Mouse (Mus musculus) kidney, embryonic 14.5 days (tissue): Measurements from ENCODE around the gene Evi5. TPM values are rescaled to one million over a fixed set of nuclear protein-coding genes. Genes with fewer than 3 reads are reported as not detected.

Source experiments
- ATAC-seq: fragments of 200-750 bp; cut with Nextera tagmentation; 2 replicates; pipeline ENCODE4 v1.8.0; 2017; ENCODE audit warnings: moderate number of reproducible peaks, mild to moderate bottlenecking, moderate TSS enrichment, moderate library complexity; ENCODE audit not compliant: low FRiP score, low TSS enrichment
- H3K27ac ChIP-seq: fragments of 300-500 bp; sonication (generic); 2 replicates; pipeline ENCODE4 v1.5.1; 2014; ENCODE audit warnings: low read depth, mild to moderate bottlenecking, low read length, moderate library complexity, mixed read lengths
- H3K27me3 ChIP-seq: fragments of 300-500 bp; sonication (generic); 2 replicates; pipeline ENCODE4 v1.6.1; 2014; ENCODE audit warnings: mild to moderate bottlenecking, low read length; ENCODE audit not compliant: control insufficient read depth, insufficient read depth
- H3K36me3 ChIP-seq: fragments of 300-500 bp; sonication (generic); 2 replicates; pipeline ENCODE4 v1.6.1; 2014; ENCODE audit warnings: low read length, mixed read lengths; ENCODE audit not compliant: control insufficient read depth, insufficient read depth
- H3K4me1 ChIP-seq: fragments of 300-500 bp; sonication (generic); 2 replicates; pipeline ENCODE4 v1.6.1; 2014; ENCODE audit warnings: low read length, mixed read lengths; ENCODE audit not compliant: control insufficient read depth, insufficient read depth
- H3K4me2 ChIP-seq: fragments of 300-500 bp; sonication (generic); replicated peaks from 2 replicates; pipeline ENCODE4 v1.6.1; 2014; ENCODE audit warnings: low read depth, mild to moderate bottlenecking, low read length
- H3K4me3 ChIP-seq: fragments of 300-500 bp; sonication (generic); 2 replicates; pipeline ENCODE4 v1.5.1; 2014; ENCODE audit warnings: mild to moderate bottlenecking, low read length
- H3K9ac ChIP-seq: fragments of 300-500 bp; sonication (generic); 2 replicates; pipeline ENCODE4 v1.6.1; 2014; ENCODE audit warnings: low read depth, mild to moderate bottlenecking, low read length, moderate library complexity
- H3K9me3 ChIP-seq: fragments of 300-500 bp; sonication (generic); 2 replicates; pipeline ENCODE4 v1.6.1; 2016; ENCODE audit warnings: low read length; ENCODE audit not compliant: control insufficient read depth
- WGBS: fragments of 180-500 bp; shearing (Covaris S2); extraction: QIAGEN DNeasy Blood & Tissue Kit; methylation state at CpG from one replicate; pipeline ENCODE4 v1.1.7; 2014; 5-methylcytosine and 5-hydroxymethylcytosine counted together
- polyA plus RNA-seq: library from polyadenylated mRNA; unstranded; fragments of >200 nt; fragmentation: Nextera tagmentation; extraction: Ambion mirVana; gene quantifications from 2 replicates; pipeline ENCODE4 v1.2.1, GENCODE M21; 2014

Evi5 gene
- polyA plus RNA-seq, 1 experiment from 2014 or later, result 74.6 TPM

DNA sequence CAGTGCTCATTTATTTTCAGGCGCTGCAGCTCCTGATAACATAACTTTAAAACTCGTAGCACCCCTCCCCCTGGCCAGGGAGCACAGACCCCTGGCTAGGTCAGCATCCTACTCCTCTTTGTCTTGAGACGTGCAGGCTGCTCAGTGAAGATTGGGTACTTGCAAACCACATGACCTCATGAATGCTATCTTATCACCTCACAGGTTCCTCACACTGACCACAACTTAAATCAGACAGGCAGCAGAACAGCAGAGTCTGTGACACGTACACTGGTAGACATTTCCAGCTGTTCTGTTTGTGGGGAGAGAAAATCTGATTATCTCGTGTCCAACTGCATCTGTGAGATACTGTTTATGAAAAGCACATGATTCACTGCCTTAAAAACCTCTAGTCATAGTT is 115.8 kb downstream of the Evi5 start:
- no peak overlapping the region for H3K4me3 ChIP-seq
- no peak overlapping the region for H3K4me2 ChIP-seq
- no peaks in the 10 kb centered on the region for H3K4me1 ChIP-seq
- H3K9me3 ChIP-seq, result no peaks in the 10 kb centered on the region
- ATAC-seq, result no peak
- WGBS, result 64% methylated on average over 5 of the region's 5 CpGs
- H3K9ac ChIP-seq, result no peak overlapping the region
- no peaks in the 10 kb centered on the region for H3K27me3 ChIP-seq
- peaks cover 5% of the 10 kb centered on the region; the same call in 1 of the 2 replicates for H3K36me3 ChIP-seq
- H3K27ac ChIP-seq, result no peak overlapping the region

DNA sequence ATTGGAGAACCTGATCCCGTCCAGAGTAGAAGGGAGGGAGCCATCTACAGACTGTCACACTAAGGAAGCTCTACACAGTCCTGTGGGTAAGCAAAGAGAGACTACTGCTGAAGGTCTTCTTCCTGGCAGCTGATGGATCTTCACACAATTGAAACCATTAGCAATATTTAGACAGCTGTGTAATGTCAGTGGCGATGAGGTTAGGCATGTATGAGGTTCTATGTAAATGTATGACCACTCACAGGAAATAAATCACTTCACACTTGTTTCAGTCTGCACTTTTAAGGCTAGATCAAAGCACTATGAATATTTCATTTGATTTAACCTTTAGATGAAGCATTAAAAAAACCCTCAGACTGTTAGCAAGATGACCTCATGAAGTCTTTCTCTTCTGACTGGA is 118.8 kb downstream of the Evi5 start:
- no peak for ATAC-seq
- no peaks in the 10 kb centered on the region for H3K9me3 ChIP-seq
- H3K4me3 ChIP-seq, result no peak overlapping the region
- no peaks in the 10 kb centered on the region for H3K4me1 ChIP-seq
- H3K9ac ChIP-seq, result no peak overlapping the region
- 55% methylated on average over 2 of the region's 2 CpGs for WGBS
- H3K36me3 ChIP-seq, result peaks cover 2% of the 10 kb centered on the region; the same call in 1 of the 2 replicates
- H3K4me2 ChIP-seq, result no peak overlapping the region
- H3K27me3 ChIP-seq, result no peaks in the 10 kb centered on the region
- no peak overlapping the region for H3K27ac ChIP-seq

DNA sequence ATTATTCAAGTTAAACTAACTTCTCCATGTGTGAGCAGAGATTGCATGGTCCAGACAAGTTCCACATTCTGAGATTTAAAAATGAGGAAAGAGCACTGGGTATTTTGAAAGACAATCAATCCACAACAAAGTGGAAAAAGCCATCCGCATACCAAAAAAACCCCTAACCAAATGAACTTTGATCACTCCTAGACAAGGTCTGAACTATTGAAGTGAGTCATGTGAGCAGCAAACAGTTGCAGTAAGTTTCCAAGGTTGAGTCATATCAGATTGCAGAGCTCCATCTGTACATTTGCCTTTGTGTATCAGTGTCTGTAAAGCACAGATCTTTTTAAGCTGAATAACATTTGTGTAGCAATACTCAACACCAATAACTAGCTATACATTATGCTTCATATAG is 120.2 kb downstream of the Evi5 start:
- WGBS, result 95% methylated on average over 1 of the region's 1 CpGs
- no peak for ATAC-seq
- Histone ChIP-seq H3K4me1 (peaks cover under 1% of the 10 kb centered on the region; the same call in 1 of the 2 replicates), H3K27ac (no peak overlapping the region), H3K4me2 (no peak overlapping the region), H3K36me3 (no peaks in the 10 kb centered on the region; the same call in 1 of the 2 replicates), H3K4me3 (no peak overlapping the region), H3K9ac (no peak overlapping the region), H3K27me3 (no peaks in the 10 kb centered on the region), H3K9me3 (no peaks in the 10 kb centered on the region)

- Histone ChIP-seq H3K9me3 (no peaks in the 10 kb centered on the region), H3K27ac (no peak overlapping the region), H3K4me1 (peaks cover 5% of the 10 kb centered on the region; the same call in 1 of the 2 replicates), H3K36me3 (no peaks in the 10 kb centered on the region; the same call in 1 of the 2 replicates), H3K4me2 (no peak overlapping the region), H3K27me3 (no peaks in the 10 kb centered on the region), H3K9ac (no peak overlapping the region), H3K4me3 (no peak overlapping the region)
- WGBS, result 96% methylated on average over 7 of the region's 7 CpGs
- no peak for ATAC-seq
Observed at GRCm38 (mm10) chr5:107753656-107754055, 121.3 kb downstream of the Evi5 start.

DNA sequence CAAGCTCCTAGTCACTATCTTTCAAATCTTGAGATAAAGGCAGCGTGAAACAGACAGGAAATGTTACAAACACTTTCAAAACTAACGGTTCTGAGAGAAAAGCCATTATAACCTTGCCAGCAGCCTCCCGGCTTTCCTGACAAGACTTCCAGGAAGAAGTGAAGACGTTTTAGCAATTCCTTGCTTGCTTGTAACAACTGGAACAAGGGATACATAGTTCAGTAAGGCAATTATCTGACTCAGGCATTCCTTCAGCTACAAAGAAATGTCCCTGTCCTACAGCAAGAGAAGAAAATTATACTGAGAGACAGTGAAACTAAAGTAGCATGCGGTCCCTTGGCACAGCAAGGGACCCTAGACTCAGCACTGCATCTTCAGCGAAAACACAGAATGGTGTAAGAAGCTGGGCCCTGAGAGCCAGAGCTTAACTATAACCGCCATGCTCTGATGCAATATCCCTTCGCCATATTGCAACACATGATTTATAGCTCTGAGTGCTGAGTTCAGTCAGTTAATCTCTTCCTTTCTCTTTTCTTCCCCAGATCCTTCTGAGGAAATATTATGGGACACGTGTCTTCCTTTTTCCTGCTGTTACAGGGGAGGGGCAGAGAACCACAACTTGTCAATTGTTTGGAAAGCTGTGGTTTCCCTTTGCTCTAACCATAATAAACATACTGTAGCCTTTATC is 125.5 kb downstream of the Evi5 start:
- 55% methylated on average over 9 of the region's 9 CpGs for WGBS
- Histone ChIP-seq H3K27ac (no peak overlapping the region), H3K4me2 (no peak overlapping the region), H3K9me3 (no peaks in the 10 kb centered on the region), H3K4me3 (no peak overlapping the region), H3K27me3 (no peaks in the 10 kb centered on the region), H3K4me1 (peaks cover 5% of the 10 kb centered on the region; the same call in 1 of the 2 replicates), H3K36me3 (no peaks in the 10 kb centered on the region; the same call in 1 of the 2 replicates), H3K9ac (no peak overlapping the region)
- 0 out of 2 replicates have a peak, but pooled peaks have one; percentile 24 for ATAC-seq

DNA sequence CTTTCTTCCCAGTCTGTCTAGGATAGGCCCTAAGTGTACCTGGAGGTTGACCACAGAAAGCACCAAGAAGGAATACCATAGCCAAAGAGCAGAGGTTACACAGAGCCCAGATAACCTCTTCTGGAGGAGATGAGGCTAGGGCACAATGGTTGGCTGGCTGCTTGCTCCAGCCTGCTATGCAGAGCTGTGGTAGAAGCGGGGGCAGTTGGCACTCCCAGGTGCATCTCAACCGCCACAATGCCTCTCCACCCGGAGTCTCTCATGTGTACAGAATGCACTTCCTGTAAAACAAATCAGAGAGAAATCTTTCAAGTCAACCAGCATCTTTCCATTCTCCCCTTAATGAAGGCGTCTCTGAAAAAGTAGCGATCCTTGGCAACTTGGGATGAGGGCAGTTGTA is 135.9 kb downstream of the Evi5 start:
- Histone ChIP-seq H3K36me3 (no peaks in the 10 kb centered on the region), H3K4me3 (no peak overlapping the region), H3K4me1 (no peaks in the 10 kb centered on the region), H3K4me2 (no peak overlapping the region), H3K27me3 (no peaks in the 10 kb centered on the region), H3K9ac (no peak overlapping the region), H3K9me3 (no peaks in the 10 kb centered on the region), H3K27ac (no peak overlapping the region)
- no peak for ATAC-seq
- whole genome bisulfite sequencing, result 93% methylated on average over 5 of the region's 5 CpGs

DNA sequence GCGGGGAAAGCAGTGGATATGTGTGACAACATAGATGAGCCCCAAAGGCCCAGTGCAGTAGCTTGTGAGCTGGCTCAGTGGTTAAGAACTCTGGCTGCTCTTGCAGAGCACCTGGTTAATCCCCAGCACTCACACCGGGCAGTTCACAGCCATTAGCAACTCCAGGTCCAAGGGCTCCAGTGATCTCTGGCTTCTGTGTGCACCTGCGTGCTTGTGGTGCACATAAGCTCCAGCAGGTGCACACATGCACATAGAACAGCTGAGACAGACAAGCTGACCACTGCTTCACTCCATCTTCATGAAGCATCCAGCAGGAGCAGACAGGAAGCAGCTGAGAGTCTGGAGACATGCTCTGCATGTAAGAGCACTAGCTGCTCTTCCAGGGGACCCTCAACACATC is 136.6 kb downstream of the Evi5 start:
- WGBS, result 81% methylated on average over 3 of the region's 3 CpGs
- H3K4me2 ChIP-seq, result no peak overlapping the region

DNA sequence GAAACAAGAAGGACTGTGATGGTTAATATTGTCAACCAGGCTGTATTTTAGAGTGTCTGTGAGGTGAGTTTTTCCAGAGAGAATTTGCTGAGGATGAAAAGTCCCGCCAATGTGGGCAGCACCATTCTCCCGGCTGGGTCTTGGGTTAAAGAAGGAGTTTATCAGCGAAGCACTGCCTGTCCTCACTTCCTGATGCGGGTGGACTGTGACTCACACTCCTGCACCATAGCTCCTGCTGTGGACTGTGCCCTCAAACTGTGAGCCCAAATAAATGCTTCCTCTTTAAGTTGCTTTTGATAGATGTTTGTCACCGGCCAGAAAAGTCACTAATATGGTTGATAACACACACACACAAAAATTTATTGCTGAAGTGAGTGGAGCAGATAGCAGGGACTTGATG is 138.7 kb downstream of the Evi5 start:
- Histone ChIP-seq H3K9ac (no peak overlapping the region), H3K4me2 (no peak overlapping the region), H3K27ac (no peak overlapping the region), H3K4me3 (no peak overlapping the region), H3K4me1 (no peaks in the 10 kb centered on the region), H3K9me3 (no peaks in the 10 kb centered on the region), H3K36me3 (no peaks in the 10 kb centered on the region), H3K27me3 (peaks cover 14% of the 10 kb centered on the region)
- ATAC-seq, result no peak
- 82% methylated on average over 5 of the region's 5 CpGs for WGBS

More for the DNA sequence above, 136.6 kb downstream of the Evi5 start:
- H3K36me3 ChIP-seq, result no peaks in the 10 kb centered on the region
- no peaks in the 10 kb centered on the region for H3K27me3 ChIP-seq
- no peak for ATAC-seq
- H3K9me3 ChIP-seq, result no peaks in the 10 kb centered on the region
- no peak overlapping the region for H3K27ac ChIP-seq
- H3K9ac ChIP-seq, result no peak overlapping the region
- H3K4me1 ChIP-seq, result no peaks in the 10 kb centered on the region
- no peak overlapping the region for H3K4me3 ChIP-seq

DNA sequence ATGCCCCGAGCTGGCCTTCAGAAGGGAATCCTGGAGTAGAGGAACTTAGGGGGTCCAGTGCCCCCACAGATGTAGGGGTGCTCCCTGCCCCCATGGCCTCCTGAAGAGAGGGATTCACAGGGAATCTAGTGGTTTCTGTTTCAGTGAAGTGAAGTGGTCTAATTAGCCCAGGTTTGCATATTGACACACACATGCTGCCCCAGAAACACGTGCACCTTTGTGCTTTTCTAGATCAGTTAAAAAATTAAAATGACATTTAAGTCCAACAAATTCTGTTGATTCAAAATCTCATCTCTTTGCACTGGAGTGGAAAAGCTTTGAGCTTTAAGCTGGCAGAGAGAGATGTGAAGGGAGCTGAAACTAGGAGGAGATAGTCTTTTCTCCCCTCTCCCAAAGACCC is 143.1 kb downstream of the Evi5 start:
- 0 out of 2 replicates have a peak, but pooled peaks cover under 1% of the 10 kb centered on the region for H3K4me1 ChIP-seq
- no peak overlapping the region for H3K27ac ChIP-seq
- WGBS, result 35% methylated on average over 2 of the region's 2 CpGs
- ATAC-seq, result no peak
- no peaks in the 10 kb centered on the region for H3K36me3 ChIP-seq
- H3K4me2 ChIP-seq, result no peak overlapping the region
- H3K9ac ChIP-seq, result no peak overlapping the region
- peaks cover 52% of the 10 kb centered on the region for H3K27me3 ChIP-seq
- no peaks in the 10 kb centered on the region for H3K9me3 ChIP-seq
- H3K4me3 ChIP-seq, result no peak overlapping the region
